Mouse (Mus musculus): ENCODE measurements at regions not wholly inside any gene's neighbourhood (a gene's known extent, or its start where the extent isn't known, plus 50 kb on each side); places are given as distances from the start of the nearest gene placed in this dataset.

DNA sequence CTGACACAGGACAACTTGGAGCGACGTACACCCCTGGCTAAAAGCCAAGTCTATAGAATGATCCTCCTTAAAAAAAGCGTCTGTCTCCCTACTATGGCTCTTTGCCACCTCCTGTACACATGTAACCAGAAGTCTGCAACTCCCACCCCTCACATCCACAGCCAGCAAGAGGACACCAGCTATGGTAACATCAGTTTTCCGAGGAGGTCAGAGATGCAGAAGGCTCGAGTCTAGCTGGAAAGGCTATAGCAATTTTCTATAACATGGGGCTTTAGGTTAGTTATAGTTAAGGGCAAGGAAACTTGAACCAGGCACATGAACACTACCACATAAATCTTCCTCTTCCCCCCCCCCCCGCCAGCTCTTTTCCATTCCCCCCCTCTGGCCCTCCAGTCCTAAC, 240.2 kb downstream of the H2al1j start:
- TF ChIP-seq POLR2A (IDR thresholded peaks at IDR 0.05; ENCODE audit: borderline replicate concordance, insufficient read depth, low read length) (no peak), CTCF (IDR thresholded peaks at IDR 0.05; ENCODE audit: borderline replicate concordance, insufficient read depth, low read depth, low read length) (no peak)
